Mouse (Mus musculus) central nervous system, embryonic 11.5 days (tissue): ENCODE measurements around the gene Mta2. TPM values are rescaled to one million over a fixed set of nuclear protein-coding genes. Genes with fewer than 3 reads are reported as not detected.

Source experiments
- polyA plus RNA-seq: library from polyadenylated mRNA; depleted of rRNA; stranded (reverse); fragments of >200 nt; gene quantifications from 2 replicates; pipeline ENCODE4 v1.2.3, GENCODE M21; 2012; rRNA removed

Gene Mta2
- polyA plus RNA-seq: 75.1 and 76.6 TPM in 2 replicates

GRCm38 (mm10) chr19:8941515-8942217 is at the start of gene Mta2:
TSS of gene Mta2 (plus strand) at chr19:8941875.

GRCm38 (mm10) chr19:8892829-8893766 is 48.6 kb upstream of the Mta2 start, which contains the start of gene Ints5:
TSS of gene Ints5 (plus strand) at chr19:8893005.

GRCm38 (mm10) chr19:8897865-8898495 is 43.7 kb upstream of the Mta2 start, which contains the start of gene Ganab:
TSS of gene Ganab (plus strand) at chr19:8898071.

GRCm38 (mm10) chr19:8920073-8920736 is 21.5 kb upstream of the Mta2 start, which contains the start of gene B3gat3:
TSS of gene B3gat3 (plus strand) at chr19:8920374.

GRCm38 (mm10) chr19:8929224-8930088 is 12.2 kb upstream of the Mta2 start, which contains the start of the genes Rom1 and Eml3:
TSS of gene Rom1 (minus strand) at chr19:8929356.
TSS of gene Eml3 (plus strand) at chr19:8929552.

GRCm38 (mm10) chr19:8953135-8954039 is 11.7 kb downstream of the Mta2 start, which contains the start of gene Tut1:
TSS of gene Tut1 (plus strand) at chr19:8953847.

GRCm38 (mm10) chr19:8966590-8967372 is 25.1 kb downstream of the Mta2 start, which contains the start of gene Eef1g:
TSS of gene Eef1g (plus strand) at chr19:8967041.

GRCm38 (mm10) chr19:8989066-8989566 is 47.4 kb downstream of the Mta2 start, which contains the start of gene Ahnak:
TSS of gene Ahnak (plus strand) at chr19:8989284.

Other genes with a start within 250 kb of the Mta2 start
- 95.3 and 154 TPM in 2 replicates for gene Slc3a2, start 218.5 kb upstream of the Mta2 start, polyA plus RNA-seq
- gene Wdr74, start 206.0 kb upstream of the Mta2 start, polyA plus RNA-seq: 61.7 and 67.5 TPM in 2 replicates
- 3.5 and 4.2 TPM in 2 replicates for gene 1700092M07Rik, start 201.2 kb upstream of the Mta2 start, polyA plus RNA-seq
- 68.9 and 120 TPM in 2 replicates for gene Stx5a, start 200.5 kb upstream of the Mta2 start, polyA plus RNA-seq
- 229 and 239 TPM in 2 replicates for gene Nxf1, start 184.8 kb upstream of the Mta2 start, polyA plus RNA-seq
- 154 and 167 TPM in 2 replicates for gene Tmem223, start 170.9 kb upstream of the Mta2 start, polyA plus RNA-seq
- 20.2 and 35.2 TPM in 2 replicates for gene Tmem179b, start 167.4 kb upstream of the Mta2 start, polyA plus RNA-seq
- gene Taf6l, start 155.5 kb upstream of the Mta2 start, polyA plus RNA-seq: 26.9 and 28.7 TPM in 2 replicates
- gene Polr2g, start 143.3 kb upstream of the Mta2 start, polyA plus RNA-seq: 133 and 156 TPM in 2 replicates
- gene Zbtb3, start 139.3 kb upstream of the Mta2 start, polyA plus RNA-seq: 2.9 and 4.6 TPM in 2 replicates
- gene Ttc9c, start 122.5 kb upstream of the Mta2 start, polyA plus RNA-seq: 54.1 and 73.8 TPM in 2 replicates
- gene Hnrnpul2, start 121.9 kb upstream of the Mta2 start, polyA plus RNA-seq: 83.3 and 183 TPM in 2 replicates
- gene AC129217.1, start 112.1 kb upstream of the Mta2 start, polyA plus RNA-seq: 2.4 TPM in 1 of 2 replicates, not detected in the other
- gene Bscl2, start 104.4 kb upstream of the Mta2 start, polyA plus RNA-seq: 49.4 and 62.6 TPM in 2 replicates
- gene Gng3, start 102.7 kb upstream of the Mta2 start, polyA plus RNA-seq: 52.5 and 74.8 TPM in 2 replicates
- 0.79 and 0.83 TPM in 2 replicates for gene Lrrn4cl, start 91.1 kb upstream of the Mta2 start, polyA plus RNA-seq
- gene Ubxn1, start 70.4 kb upstream of the Mta2 start, polyA plus RNA-seq: 165 and 393 TPM in 2 replicates
- gene Uqcc3, start 61.0 kb upstream of the Mta2 start, polyA plus RNA-seq: 54.0 and 71.8 TPM in 2 replicates
- 7.5 and 10.5 TPM in 2 replicates for gene Lbhd1, start 58.1 kb upstream of the Mta2 start, polyA plus RNA-seq
- gene Gm49403, start 57.9 kb upstream of the Mta2 start, polyA plus RNA-seq: not detected in 2 replicates
- gene 1810009A15Rik, start 53.0 kb upstream of the Mta2 start, polyA plus RNA-seq: 123 and 143 TPM in 2 replicates
- gene Gm49416, start 52.9 kb upstream of the Mta2 start, polyA plus RNA-seq: 11.4 TPM in 1 of 2 replicates, not detected in the other
- 25.3 and 31.6 TPM in 2 replicates for gene Ints5, start 48.9 kb upstream of the Mta2 start, polyA plus RNA-seq
- 126 and 172 TPM in 2 replicates for gene Ganab, start 43.8 kb upstream of the Mta2 start, polyA plus RNA-seq
- gene B3gat3, start 21.5 kb upstream of the Mta2 start, polyA plus RNA-seq: 84.3 and 108 TPM in 2 replicates
- gene Rom1, start 12.5 kb upstream of the Mta2 start, polyA plus RNA-seq: 2.5 and 3.1 TPM in 2 replicates
- gene Eml3, start 12.3 kb upstream of the Mta2 start, polyA plus RNA-seq: 25.8 and 32.3 TPM in 2 replicates
- gene Tut1, start 12.0 kb downstream of the Mta2 start, polyA plus RNA-seq: 28.1 and 28.7 TPM in 2 replicates
- 547 and 626 TPM in 2 replicates for gene Eef1g, start 25.2 kb downstream of the Mta2 start, polyA plus RNA-seq
- gene Ahnak, start 47.4 kb downstream of the Mta2 start, polyA plus RNA-seq: 10.3 and 10.8 TPM in 2 replicates
- gene Scgb1a1, start 146.1 kb downstream of the Mta2 start, polyA plus RNA-seq: not detected in 2 replicates
- 10.6 and 25.6 TPM in 2 replicates for gene Asrgl1, start 193.8 kb downstream of the Mta2 start, polyA plus RNA-seq